Comparison of ENCODE assay signal across 9 mouse cellular contexts in the genomic region with DNA sequence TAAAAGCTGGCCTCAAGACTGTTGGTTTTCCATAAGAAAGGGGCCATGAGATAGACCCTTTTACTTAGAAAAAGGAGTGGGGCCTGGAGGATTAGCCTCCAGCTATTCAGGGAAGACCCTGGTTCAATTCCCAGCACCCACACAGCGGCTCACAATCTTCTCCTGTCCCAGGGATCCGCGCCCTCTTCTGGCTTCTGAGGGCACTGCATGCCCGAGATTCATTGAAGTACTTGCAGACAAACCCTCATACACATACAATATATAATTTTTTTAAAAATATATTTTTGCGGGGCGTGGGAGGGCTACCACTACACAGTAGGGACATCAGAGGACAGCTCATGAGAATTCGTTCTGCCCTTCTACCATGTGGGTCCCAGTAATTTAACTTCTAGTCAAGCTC. TPM values are rescaled to one million over a fixed set of nuclear protein-coding genes. Genes with fewer than 3 reads are reported as not detected.
A peak's percentile ranks its signal among the peaks of the same experiment; 100 is the strongest.
DNase-seq lines count a peak whose midpoint lies in the region; ATAC-seq and TF ChIP-seq lines count a peak whose summit lies in the region.
"Had no signal": no experiment of that assay in that cellular context is flagged by ENCODE, and none has a peak within 500 bp of the region (broad histone marks: within the 10 kb centered on the region; RNA-seq: fewer than 3 reads in every experiment).

No protein-coding gene starts in this region.

- no peak overlapping the region for H3K27ac ChIP-seq in kidney, adult 2 months (ENCODE audit: insufficient read depth, low read depth, low read length)
- H3K27ac ChIP-seq in kidney, embryonic 15.5 days: no peak overlapping the region
- H3K27ac ChIP-seq in bone marrow, adult 2 months (ENCODE audit: control insufficient read depth, insufficient read depth, low read depth, low read length, poor library complexity): no peak overlapping the region
- H3K27ac ChIP-seq in lung, embryonic 14.5 days (ENCODE audit: low read depth): no peak overlapping the region
- H3K27ac ChIP-seq: limb, embryonic 15.5 days had no signal

- DNase-seq in CD4-positive, CD25-positive, alpha-beta regulatory T cell, adult 2 months (ENCODE audit: low read depth, low spot score): peak; percentile 68
- peak; percentile 24 for DNase-seq in kidney, adult 2 months
- DNase-seq in lung, embryonic 14.5 days: peak; percentile 70
- peak; percentile 44 to 51 for DNase-seq in thymus, postnatal 36 days
- no peak for DNase-seq in layer of hippocampus, adult 18-20 months (ENCODE audit: low spot score in 2 of 2)

- no peak overlapping the region for H3K9ac ChIP-seq in kidney, embryonic 15.5 days
- H3K9ac ChIP-seq in lung, embryonic 14.5 days: no peak overlapping the region
- H3K9ac ChIP-seq: limb, embryonic 15.5 days had no signal

- ATAC-seq in CD4-positive, CD25-positive, alpha-beta regulatory T cell, adult 4 months: no peak
- no peak for ATAC-seq in kidney, embryonic 15.5 days (replicated peaks; ENCODE audit: low FRiP score)
- ATAC-seq in lung, embryonic 14.5 days (ENCODE audit: insufficient read depth): no peak

- peaks cover 4% of the 10 kb centered on the region; the same call in 1 of the 2 replicates for H3K4me1 ChIP-seq in kidney, adult 2 months (ENCODE audit: control insufficient read depth, insufficient read depth, low read length)
- peaks cover 38% of the 10 kb centered on the region for H3K4me1 ChIP-seq in kidney, embryonic 15.5 days
- H3K4me1 ChIP-seq in bone marrow, adult 2 months (ENCODE audit: control insufficient read depth, insufficient read depth, low read length): no peaks in the 10 kb centered on the region
- peaks cover 2% of the 10 kb centered on the region; the same call in 1 of the 2 replicates for H3K4me1 ChIP-seq in lung, embryonic 14.5 days (ENCODE audit: insufficient read depth)

- no peak overlapping the region for H3K4me3 ChIP-seq in kidney, adult 2 months (ENCODE audit: insufficient read depth, low read depth, low read length)
- H3K4me3 ChIP-seq in kidney, embryonic 15.5 days (replicated peaks): no peak overlapping the region
- no peak overlapping the region for H3K4me3 ChIP-seq in bone marrow, adult 2 months (replicated peaks; ENCODE audit: control insufficient read depth, low read depth, low read length)
- H3K4me3 ChIP-seq in lung, embryonic 14.5 days (ENCODE audit: low read depth, low read length): no peak overlapping the region

- no peak overlapping the region for H3K4me2 ChIP-seq in kidney, embryonic 15.5 days
- H3K4me2 ChIP-seq in lung, embryonic 14.5 days: no peak overlapping the region

- TF ChIP-seq CTCF in kidney, adult 2 months (conservative IDR thresholded peaks at IDR 0.05; ENCODE audit: insufficient read depth, insufficient read length, low read depth, low read length): peak; percentile 37
- TF ChIP-seq CTCF in bone marrow, adult 2 months (IDR thresholded peaks at IDR 0.05; ENCODE audit: control insufficient read depth, insufficient read depth, low read length): peak; percentile 46
- peak; percentile 55 for TF ChIP-seq CTCF in lung, embryonic 14.5 days (IDR thresholded peaks at IDR 0.05; ENCODE audit: low read depth)

- no peaks in the 10 kb centered on the region for H3K27me3 ChIP-seq in kidney, adult 2 months (replicated peaks; ENCODE audit: control insufficient read depth, insufficient read depth, low read length)
- peaks cover 47% of the 10 kb centered on the region for H3K27me3 ChIP-seq in kidney, embryonic 15.5 days
- H3K27me3 ChIP-seq in lung, embryonic 14.5 days (ENCODE audit: insufficient read depth, low read length): peaks cover 39% of the 10 kb centered on the region

- no peaks in the 10 kb centered on the region for H3K36me3 ChIP-seq in kidney, adult 2 months (ENCODE audit: control insufficient read depth, insufficient read depth, low read length)
- no peaks in the 10 kb centered on the region; the same call in 1 of the 2 replicates for H3K36me3 ChIP-seq in kidney, embryonic 15.5 days
- H3K36me3 ChIP-seq in lung, embryonic 14.5 days (ENCODE audit: insufficient read depth): no peaks in the 10 kb centered on the region
- H3K36me3 ChIP-seq: limb, embryonic 15.5 days had no signal

- H3K9me3 ChIP-seq in kidney, embryonic 15.5 days (replicated peaks): no peaks in the 10 kb centered on the region
- peaks cover 4% of the 10 kb centered on the region; the same call in 1 of the 2 replicates for H3K9me3 ChIP-seq in lung, embryonic 14.5 days (ENCODE audit: low read depth, low read length)
- H3K9me3 ChIP-seq: limb, embryonic 15.5 days had no signal

- WGBS in kidney, adult 2 months: 50% methylated on average over 7 of the region's 7 CpGs
- 42% methylated on average over 7 of the region's 7 CpGs for WGBS in kidney, embryonic 15.5 days
- 26% methylated on average over 7 of the region's 7 CpGs for WGBS in bone marrow, adult 2 months
- WGBS in lung, embryonic 14.5 days: 30% methylated on average over 7 of the region's 7 CpGs

- TF ChIP-seq POLR2A in kidney, adult 2 months (IDR thresholded peaks at IDR 0.05; ENCODE audit: low read depth, low read length): no peak
- TF ChIP-seq POLR2A in bone marrow, adult 2 months (IDR thresholded peaks at IDR 0.05; ENCODE audit: borderline replicate concordance, control insufficient read depth, low read depth, low read length): no peak

RNA-seq across cellular contexts. Expression of a gene that starts 5.9 kb away (rescaled TPM):
- polyA plus RNA-seq in CD4-positive, CD25-positive, alpha-beta regulatory T cell, adult 4 months (2017; shearing (Covaris generic)): under 1 TPM in 1 of 2 experiments, not detected in 1; 0.56 TPM
- polyA plus RNA-seq in kidney, adult 2 months (2012; rRNA removed): 9.5 and 17.1 TPM in 2 replicates
- 61.6 and 66.6 TPM in 2 replicates for polyA plus RNA-seq in kidney, embryonic 15.5 days (2015; fragmentation: Nextera tagmentation; extraction: Ambion mirVana)
- polyA plus RNA-seq in bone marrow, adult 2 months (2011; ENCODE audit: insufficient read depth, insufficient read length, low replicate concordance, missing spikeins): 2.5 and 3.1 TPM in 2 replicates
- 36.2 and 37.7 TPM in 2 replicates for polyA plus RNA-seq in lung, embryonic 14.5 days (2014; fragmentation: Nextera tagmentation; extraction: Ambion mirVana)
- total RNA-seq in layer of hippocampus, adult 18-20 months (2021): 10 to 100 TPM; 40.0 to 45.4 TPM

RNA-seq across cellular contexts. Expression of a gene that starts 11.3 kb away (rescaled TPM):
- polyA plus RNA-seq in CD4-positive, CD25-positive, alpha-beta regulatory T cell, adult 4 months (2017; shearing (Covaris generic)): not detected
- not detected in 2 replicates for polyA plus RNA-seq in kidney, adult 2 months (2012; rRNA removed)
- polyA plus RNA-seq in kidney, embryonic 15.5 days (2015; fragmentation: Nextera tagmentation; extraction: Ambion mirVana): 0.48 and 0.68 TPM in 2 replicates
- not detected in 2 replicates for polyA plus RNA-seq in bone marrow, adult 2 months (2011; ENCODE audit: insufficient read depth, insufficient read length, low replicate concordance, missing spikeins)
- polyA plus RNA-seq in lung, embryonic 14.5 days (2014; fragmentation: Nextera tagmentation; extraction: Ambion mirVana): 0.32 and 0.47 TPM in 2 replicates
- total RNA-seq in layer of hippocampus, adult 18-20 months (2021): not detected

RNA-seq across cellular contexts. Expression of a gene that starts 19.1 kb away (rescaled TPM):
- polyA plus RNA-seq in CD4-positive, CD25-positive, alpha-beta regulatory T cell, adult 4 months (2017; shearing (Covaris generic)): not detected
- polyA plus RNA-seq in kidney, adult 2 months (2012; rRNA removed): 54.7 and 66.4 TPM in 2 replicates
- polyA plus RNA-seq in kidney, embryonic 15.5 days (2015; fragmentation: Nextera tagmentation; extraction: Ambion mirVana): 6.8 and 7.3 TPM in 2 replicates
- 1.4 TPM in 1 of 2 replicates, not detected in the other for polyA plus RNA-seq in bone marrow, adult 2 months (2011; ENCODE audit: insufficient read depth, insufficient read length, low replicate concordance, missing spikeins)
- 0.34 and 0.72 TPM in 2 replicates for polyA plus RNA-seq in lung, embryonic 14.5 days (2014; fragmentation: Nextera tagmentation; extraction: Ambion mirVana)
- total RNA-seq in layer of hippocampus, adult 18-20 months (2021): 100 to 1,000 TPM; 136 to 141 TPM

RNA-seq across cellular contexts. Expression of a gene that starts 29.6 kb away (rescaled TPM):
- polyA plus RNA-seq in CD4-positive, CD25-positive, alpha-beta regulatory T cell, adult 4 months (2017; shearing (Covaris generic)): 1 to 10 TPM in 1 of 2 experiments, under 1 TPM in 1; 0.68 to 1.5 TPM
- 15.4 and 17.4 TPM in 2 replicates for polyA plus RNA-seq in kidney, adult 2 months (2012; rRNA removed)
- polyA plus RNA-seq in kidney, embryonic 15.5 days (2015; fragmentation: Nextera tagmentation; extraction: Ambion mirVana): 7.4 and 8.3 TPM in 2 replicates
- 2.9 and 3.4 TPM in 2 replicates for polyA plus RNA-seq in bone marrow, adult 2 months (2011; ENCODE audit: insufficient read depth, insufficient read length, low replicate concordance, missing spikeins)
- polyA plus RNA-seq in lung, embryonic 14.5 days (2014; fragmentation: Nextera tagmentation; extraction: Ambion mirVana): 8.0 and 9.3 TPM in 2 replicates
- total RNA-seq in layer of hippocampus, adult 18-20 months (2021): 10 to 100 TPM; 62.1 to 63.3 TPM

RNA-seq across cellular contexts. Expression of a gene that starts 38.6 kb away (rescaled TPM):
- 1 to 10 TPM in 1 of 2 experiments, under 1 TPM in 1; 0.66 to 5.8 TPM for polyA plus RNA-seq in CD4-positive, CD25-positive, alpha-beta regulatory T cell, adult 4 months (2017; shearing (Covaris generic))
- 10.1 and 12.9 TPM in 2 replicates for polyA plus RNA-seq in kidney, adult 2 months (2012; rRNA removed)
- polyA plus RNA-seq in kidney, embryonic 15.5 days (2015; fragmentation: Nextera tagmentation; extraction: Ambion mirVana): 14.4 and 15.3 TPM in 2 replicates
- 31.6 and 85.4 TPM in 2 replicates for polyA plus RNA-seq in bone marrow, adult 2 months (2011; ENCODE audit: insufficient read depth, insufficient read length, low replicate concordance, missing spikeins)
- polyA plus RNA-seq in lung, embryonic 14.5 days (2014; fragmentation: Nextera tagmentation; extraction: Ambion mirVana): 18.1 and 20.2 TPM in 2 replicates
- total RNA-seq in layer of hippocampus, adult 18-20 months (2021): under 1 TPM; 0.54 to 0.91 TPM

Comparison
In these comparisons a context has a peak if more than half of its experiments do, and no peak if none do; other contexts are left out.
1. DNase-seq: peak in CD4-positive, CD25-positive, alpha-beta regulatory T cell, adult 2 months (single experiment), kidney, adult 2 months (single experiment), lung, embryonic 14.5 days (single experiment) and thymus, postnatal 36 days (2 of 2); none in layer of hippocampus, adult 18-20 months (0 of 2).
2. Peak in every context shown above with its lines, with median percentiles within 50 percentile points of each other: CTCF ChIP-seq.